Mouse (Mus musculus) spleen, postnatal 14 days (tissue): ENCODE measurements around the gene Akap5.

Experiments used
- DNase-seq, 2 experiments: peaks; one replicate each; pipeline ENCODE4 v3.0.0; 2021 to 2022; ENCODE audit warnings: low spot score in 2 of 2

The Akap5 gene

GRCm38 (mm10) chr12:76368790-76369205 is 44.1 kb downstream of the Akap5 start:
- DNase-seq = peak in 1 of 2 experiments; percentile 27

DNA sequence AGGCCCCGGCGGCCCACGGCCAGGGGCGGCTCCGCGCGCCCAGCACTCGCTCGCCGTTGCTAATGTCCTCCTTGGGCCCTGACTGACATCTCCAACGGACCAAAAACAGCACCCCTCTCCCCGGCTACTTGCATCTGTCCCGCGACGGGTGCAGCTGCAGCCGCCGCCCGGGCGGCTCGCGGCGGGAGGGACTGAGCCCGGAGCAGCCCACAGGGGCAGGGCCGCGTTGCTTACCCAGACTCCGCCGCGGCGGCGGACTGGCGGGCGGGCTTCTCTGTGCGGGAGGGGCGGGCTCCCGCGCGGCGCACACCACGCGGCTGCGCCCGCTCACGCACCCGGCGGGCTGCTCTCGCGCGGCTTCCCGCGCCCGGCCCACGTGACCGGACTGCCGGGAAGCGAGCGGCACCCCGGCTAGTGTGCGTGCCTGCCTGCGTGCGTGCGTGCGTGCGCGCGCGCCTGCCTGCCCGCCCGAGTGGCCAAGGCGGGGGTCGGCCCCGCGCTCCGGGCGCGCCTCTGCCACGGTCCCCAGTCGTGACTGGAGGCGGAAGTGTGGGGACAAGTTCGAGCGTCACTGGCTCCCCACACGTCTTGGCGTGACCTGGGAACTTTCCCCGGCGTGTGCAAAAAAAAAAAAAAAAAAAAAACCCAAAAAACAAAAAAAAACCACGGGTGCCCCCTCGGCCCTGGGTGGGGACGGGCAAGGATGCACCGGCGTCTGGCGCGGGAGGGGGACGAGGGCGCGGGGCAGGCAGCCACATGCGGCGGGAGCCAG is 44.7 kb downstream of the Akap5 start, which contains the start of gene Zbtb25:
TSS of gene Zbtb25 (minus strand) at position 397 of the 772 bp plus-strand sequence.
- peak; percentile 64 to 74 for DNase-seq

GRCm38 (mm10) chr12:76369978-76370830 is 45.5 kb downstream of the Akap5 start, which contains the start of gene Zbtb1:
Zbtb1 (plus strand) TSS chr12:76370266.
- peak; percentile 70 to 76 for DNase-seq

DNA sequence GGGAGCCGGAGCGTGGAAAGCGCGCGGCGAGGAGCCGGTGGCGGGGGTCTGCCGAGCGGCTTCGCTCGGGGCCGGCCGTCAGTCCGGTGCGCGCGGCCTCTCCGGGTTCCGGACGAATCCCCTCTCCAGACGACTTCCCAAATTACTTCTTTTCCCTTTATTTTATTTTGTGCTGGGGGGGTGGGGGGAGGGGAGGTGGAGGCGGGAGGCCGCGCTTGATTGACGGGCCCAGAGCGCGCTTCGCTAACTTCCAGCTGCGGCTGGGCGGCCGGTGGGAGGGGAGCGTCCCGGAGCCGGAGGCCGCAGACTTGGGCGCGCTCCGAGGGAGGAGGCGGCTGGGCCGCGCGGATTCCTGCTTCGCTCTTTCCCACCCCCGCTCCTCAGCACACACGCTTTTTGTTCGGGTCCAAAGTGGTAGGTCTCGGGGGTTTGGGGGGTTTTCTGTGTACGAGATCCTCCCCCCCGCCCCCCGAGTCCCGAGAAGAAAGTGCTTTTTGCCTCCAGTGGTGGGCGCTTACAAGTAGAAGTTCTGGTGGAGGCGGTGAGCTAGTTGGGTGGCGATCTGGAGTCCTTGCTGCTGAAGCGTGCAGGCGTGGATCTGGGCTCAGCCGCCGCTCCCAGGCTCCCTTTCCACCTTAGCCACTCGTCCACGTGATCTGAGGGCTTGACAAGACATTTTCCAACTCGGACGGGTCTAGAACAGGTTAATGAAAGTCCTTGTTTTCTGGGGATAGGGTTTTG is 46.3 kb downstream of the Akap5 start:
- DNase-seq = peak; percentile 66 to 71

DNA sequence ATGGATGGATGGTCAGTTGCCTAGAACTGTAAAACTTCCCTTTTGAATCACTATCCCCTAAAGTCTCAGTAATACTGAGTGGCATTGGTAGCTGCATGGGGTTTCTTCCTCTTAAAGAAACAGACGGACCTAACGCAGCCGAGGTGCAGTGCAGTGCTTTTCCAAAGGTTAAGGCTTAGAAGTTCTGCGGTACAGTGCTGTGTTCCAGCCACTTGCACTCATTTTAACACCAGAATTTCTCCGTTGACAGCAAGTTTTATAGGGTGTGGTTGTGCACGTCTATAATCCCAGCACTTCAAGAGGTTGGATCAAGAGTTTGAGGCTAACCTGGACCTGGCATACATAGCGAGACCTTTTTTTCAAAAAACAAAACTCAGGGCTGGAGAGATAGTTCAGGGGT is 47.4 kb downstream of the Akap5 start:
- DNase-seq = no peak

DNA sequence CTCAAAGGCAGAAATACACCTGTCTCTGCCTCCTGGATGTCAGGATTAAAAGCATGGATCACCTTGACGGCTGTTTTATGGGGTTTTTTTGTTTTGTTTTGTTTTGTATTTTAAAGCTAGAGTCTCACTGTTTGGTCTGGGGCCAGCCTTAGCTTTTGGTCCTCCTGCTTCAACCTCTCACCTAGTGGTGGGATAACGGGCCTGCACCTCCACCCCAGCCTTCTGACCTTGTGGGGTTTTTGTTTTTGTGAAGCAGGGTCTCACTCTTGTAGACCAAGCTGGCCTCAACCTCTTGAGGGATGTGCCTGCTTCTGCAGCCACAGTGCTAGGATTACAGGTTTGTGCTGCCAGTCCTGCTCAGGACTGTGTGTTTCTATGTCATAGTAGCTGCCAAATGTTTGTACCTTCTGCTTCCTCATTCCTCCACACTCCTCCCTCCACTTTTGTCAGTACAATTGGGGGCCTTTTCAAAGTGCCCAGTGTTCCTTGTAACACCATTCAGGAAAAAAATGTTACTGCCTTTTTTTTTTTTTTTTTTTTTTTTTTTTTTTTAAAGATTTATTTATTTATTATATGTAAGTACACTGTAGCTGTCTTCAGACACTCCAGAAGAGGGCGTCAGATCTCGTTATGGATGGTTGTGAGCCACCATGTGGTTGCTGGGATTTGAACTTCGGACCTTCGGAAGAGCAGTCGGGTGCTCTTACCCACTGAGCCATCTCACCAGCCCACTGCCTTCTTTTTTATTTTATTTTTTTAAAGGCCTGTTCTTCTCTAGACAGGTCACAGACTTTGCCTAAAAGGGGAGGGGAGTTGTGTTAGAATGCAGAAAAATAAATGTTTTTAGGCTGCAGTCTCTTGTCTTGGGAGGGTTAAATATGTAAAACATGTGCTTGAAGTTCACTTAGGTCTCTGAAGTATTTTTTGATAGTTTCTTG is 48.5 kb downstream of the Akap5 start:
- peak in 1 of 2 experiments; percentile 36 for DNase-seq

DNA sequence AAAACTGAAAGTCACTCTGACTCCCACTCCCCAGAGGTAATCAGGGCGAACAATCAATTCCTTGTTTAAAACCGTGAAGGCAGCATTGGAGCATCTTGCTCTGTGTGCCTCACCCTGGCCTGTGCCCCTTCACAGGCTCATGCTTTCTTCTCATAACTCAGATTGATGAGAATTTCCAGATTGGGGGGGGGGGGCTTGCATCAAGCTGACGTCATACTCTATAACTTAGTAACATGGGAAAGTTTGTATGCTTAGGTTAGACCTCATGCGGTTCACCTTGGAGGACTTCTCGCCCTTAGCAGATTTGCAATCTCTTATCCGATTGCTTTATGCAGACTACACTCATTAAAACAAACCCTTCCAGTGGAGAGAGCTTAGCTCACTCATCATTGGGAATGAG is 49.3 kb downstream of the Akap5 start:
- no peak for DNase-seq

- no peak for DNase-seq
Observed at GRCm38 (mm10) chr12:76374911-76375310, 50.2 kb downstream of the Akap5 start.

- DNase-seq = no peak
Observed at GRCm38 (mm10) chr12:76375506-76375905, 50.8 kb downstream of the Akap5 start.

DNA sequence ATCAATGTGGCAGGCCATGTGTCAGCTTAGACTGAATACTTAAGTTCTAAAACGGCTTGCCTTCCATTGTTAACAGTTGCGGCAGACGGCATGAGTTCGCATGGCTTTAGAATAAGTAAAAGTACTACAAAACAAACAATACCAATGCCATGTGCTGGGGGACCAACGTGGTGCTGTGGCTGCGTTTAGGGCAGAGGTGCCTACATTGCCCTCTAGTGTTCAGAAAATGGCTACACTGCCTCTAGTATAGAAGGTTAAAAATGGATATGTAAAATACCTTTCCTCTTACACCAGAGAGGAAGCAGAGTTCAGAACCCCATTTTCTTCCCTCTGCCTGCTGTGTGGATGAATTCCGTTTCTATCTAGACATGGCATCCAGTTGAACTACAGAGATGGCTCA is 52.0 kb downstream of the Akap5 start:
- DNase-seq = no peak

DNA sequence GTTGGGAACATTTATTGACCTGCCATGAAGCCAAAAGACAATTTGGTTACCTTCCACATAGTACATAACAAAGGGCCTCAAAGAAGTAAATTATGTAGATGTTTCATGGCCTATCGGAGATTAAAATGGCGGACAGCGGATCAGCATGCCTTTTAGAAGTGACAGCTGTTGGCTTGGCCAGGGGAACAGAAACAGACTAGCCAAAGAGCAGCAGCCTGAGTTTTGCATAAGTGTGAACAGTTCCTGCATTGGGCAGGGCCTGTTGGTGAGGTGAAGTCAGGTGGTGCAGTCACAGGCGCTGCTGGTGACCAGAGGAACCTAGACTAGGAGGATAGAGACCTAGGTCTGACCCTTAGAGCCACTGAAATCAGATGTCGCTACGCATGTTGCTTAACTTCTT is 52.4 kb downstream of the Akap5 start:
- no peak for DNase-seq

- no peak for DNase-seq
Observed at GRCm38 (mm10) chr12:76377726-76378125, 53.0 kb downstream of the Akap5 start.

DNA sequence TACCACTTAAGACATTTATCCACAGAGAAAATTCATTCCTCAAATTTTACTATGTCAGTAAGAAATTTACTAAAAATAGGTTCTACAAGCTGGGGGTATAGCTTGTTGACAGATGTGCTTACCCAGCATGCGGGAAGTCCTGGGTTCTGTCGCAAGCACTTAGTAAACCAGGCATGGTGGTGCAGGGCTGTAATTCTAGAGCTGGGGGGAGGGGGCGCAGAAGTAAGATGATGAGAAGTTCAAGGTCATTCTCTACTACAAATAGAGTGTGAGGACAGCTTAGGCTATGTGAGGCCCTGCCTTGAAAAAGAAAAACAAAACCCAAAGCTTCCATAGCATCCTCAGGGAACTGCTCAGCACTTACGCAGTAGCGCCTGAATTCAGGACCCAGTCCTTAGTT is 53.9 kb downstream of the Akap5 start:
- no peak for DNase-seq

DNA sequence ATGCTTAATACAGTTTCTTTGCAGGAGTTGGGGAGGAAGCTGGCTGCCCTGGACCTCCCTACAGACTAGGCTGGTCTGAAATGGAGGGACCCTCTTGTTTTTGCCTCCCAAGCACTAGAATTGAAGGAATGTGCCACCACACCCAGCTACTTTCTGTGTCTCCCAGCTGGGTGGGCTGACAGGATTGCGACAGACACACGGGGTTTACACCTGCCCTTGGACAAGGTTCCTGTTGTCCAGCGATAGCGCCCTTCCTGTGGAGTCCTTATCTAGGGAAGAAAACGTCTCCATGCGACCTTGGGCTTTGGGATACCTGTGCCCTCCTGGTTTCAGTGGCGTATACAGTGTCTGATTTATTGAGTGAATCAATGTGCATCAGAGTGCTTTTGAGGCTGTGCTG is 55.5 kb downstream of the Akap5 start:
- DNase-seq = no peak
